Mouse (Mus musculus) Muller cell, postnatal 12 days (primary cell): ENCODE measurements around the gene Hoxd3.

Experiments
- DNase-seq: peaks from one replicate; pipeline ENCODE4 v3.0.0-alpha.2; 2015; ENCODE audit errors: inconsistent ontology term

Gene Hoxd3

GRCm38 (mm10) chr2:74740311-74741091, 28.8 kb downstream of the Hoxd3 start:
- no peak for DNase-seq

DNA sequence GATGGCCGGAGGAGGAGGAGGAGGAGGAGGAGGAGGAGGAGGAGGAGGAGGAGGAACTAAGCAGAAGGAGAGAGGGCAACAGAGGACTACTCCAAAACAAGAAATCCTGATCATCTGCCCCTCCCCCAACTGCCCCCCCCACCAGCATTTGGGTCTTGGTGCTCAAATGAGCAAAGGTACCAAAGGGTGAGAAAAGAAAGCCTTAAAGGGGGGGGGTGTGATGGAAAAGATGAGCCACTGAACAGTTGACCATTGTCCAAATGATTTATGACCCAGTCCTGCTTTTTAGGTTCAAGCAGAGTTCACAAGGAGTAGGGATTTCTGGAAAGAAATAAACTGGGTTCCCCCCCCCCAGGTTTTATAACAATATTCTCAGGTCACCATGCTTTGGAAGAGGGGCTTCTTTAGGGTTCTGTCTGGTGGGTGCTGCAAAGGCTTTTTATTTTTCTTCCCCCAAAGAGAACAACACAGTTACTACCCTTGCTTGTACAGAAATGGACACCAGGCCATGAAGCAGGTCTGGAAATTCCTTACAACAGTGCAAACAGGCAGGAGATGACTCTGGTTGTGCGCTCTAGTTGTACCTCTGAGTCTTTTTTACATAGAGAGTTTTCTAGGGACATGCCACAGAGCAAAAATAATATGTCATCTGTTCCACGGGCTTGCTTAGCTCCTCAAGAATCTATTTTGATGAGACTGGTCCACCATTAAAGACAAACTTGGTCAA, 29.7 kb downstream of the Hoxd3 start:
- no peak for DNase-seq

- DNase-seq, result no peak
Measured at GRCm38 (mm10) chr2:74741979-74742277, 30.2 kb downstream of the Hoxd3 start.

- no peak for DNase-seq
Measured at GRCm38 (mm10) chr2:74745540-74746297, 34.0 kb downstream of the Hoxd3 start.

- no peak for DNase-seq
Measured at GRCm38 (mm10) chr2:74746298-74746921, 34.7 kb downstream of the Hoxd3 start.

DNA sequence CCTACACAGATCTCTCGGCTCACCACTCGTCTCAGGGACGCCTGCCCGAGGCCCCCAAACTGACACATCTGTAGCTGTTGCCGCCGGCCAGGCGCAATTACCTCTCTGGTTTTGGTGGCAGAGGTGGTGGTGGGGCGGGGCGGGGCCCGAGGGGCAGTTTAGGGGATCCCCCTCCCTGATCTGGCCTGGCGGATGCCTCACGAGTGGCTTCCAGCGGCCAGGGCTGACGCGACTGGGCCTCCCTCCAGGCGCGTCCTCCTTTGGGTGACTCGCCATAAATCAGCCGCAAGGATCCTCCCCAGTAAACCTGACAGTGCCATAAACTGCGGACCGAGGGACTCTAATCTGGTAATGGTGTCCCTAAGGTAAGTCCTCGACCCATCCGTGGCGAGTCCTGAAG, 35.3 kb downstream of the Hoxd3 start:
- DNase-seq, result no peak

- DNase-seq, result no peak
Measured at GRCm38 (mm10) chr2:74747661-74748141, 36.0 kb downstream of the Hoxd3 start.

DNA sequence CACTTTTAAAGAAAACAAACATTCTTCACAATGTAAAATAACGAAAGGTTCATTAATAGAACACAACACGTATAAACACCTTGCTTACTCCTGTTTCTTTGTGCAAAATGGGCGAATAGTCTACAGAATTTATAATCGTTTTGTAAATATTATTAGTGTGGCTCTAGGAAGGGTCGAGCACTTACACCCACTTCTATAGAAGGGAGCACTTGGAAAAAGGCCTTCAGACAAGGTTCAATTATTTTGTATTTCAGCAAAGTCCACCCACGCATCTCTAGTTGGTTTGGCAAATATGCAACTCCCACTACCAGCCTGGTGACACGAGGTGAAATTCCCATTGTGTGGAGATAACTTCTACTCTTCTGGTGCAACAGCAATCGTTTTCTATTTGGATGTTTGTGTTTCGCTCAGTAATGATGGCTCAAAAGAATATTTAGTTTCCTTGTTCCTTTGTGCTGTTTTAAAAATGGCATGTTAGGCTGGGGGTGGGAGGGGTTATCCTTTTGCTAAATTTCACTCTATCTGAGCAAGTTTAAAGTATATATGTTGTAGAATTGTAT, 36.8 kb downstream of the Hoxd3 start:
- no peak for DNase-seq

- no peak for DNase-seq
Measured at GRCm38 (mm10) chr2:74749337-74750121, 37.8 kb downstream of the Hoxd3 start.

GRCm38 (mm10) chr2:74750731-74751250, 39.1 kb downstream of the Hoxd3 start:
- DNase-seq, result no peak

- no peak for DNase-seq
Measured at GRCm38 (mm10) chr2:74751861-74752260, 40.1 kb downstream of the Hoxd3 start.

DNA sequence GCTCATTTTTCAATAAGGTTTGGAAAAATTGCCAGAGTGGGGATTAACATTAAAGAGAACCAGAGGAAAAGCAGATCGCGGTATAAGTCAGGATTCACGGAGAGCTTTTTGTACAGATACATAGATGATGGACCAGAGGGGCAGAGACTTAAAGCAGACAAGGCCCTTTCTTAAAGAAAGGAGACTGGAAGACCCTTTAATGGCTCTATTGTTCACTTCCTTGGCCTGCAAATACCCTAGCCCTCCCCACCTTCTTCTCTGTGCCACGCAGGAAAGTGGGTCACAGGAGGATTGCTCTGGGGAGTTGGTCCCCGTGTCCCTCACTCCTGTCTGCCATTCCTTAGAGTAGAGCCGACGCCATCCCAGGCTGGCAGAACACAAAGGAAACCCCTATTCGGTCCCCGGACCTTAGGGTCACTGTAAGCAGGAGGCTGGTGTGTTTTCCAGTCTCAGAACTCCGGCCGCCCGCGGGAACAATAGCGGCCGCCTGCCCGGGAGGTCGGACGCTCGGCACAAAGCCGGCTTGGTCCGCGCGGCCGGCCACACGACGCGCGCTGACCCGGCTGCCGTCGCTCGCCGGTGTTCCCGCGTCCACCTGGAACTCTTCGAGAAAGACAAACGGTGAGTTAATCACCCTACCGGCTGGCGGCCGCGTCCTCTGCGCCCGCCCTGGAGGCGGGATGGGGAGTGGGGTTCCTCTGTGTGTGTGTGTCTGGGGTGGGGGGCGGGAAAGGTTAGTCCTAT, 40.9 kb downstream of the Hoxd3 start:
- DNase-seq, result no peak

DNA sequence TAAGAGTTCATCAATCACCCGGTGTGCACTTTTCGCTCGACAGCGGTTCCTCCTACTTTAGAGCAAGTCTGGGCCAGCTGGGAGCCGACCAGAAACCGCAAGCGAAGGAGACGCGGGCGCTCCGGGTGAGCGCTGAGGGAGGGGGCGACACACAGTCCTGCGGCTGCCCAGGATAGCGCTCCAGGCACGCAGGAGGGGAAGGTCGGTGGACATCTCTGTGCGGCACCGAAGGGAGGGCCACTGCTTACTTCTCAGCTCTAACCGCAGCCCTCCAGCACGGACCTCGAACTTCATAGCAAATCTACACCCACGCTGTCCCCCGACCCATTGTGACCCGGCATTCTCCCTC, 41.4 kb downstream of the Hoxd3 start:
- no peak for DNase-seq

GRCm38 (mm10) chr2:74753711-74754110, 42.0 kb downstream of the Hoxd3 start:
- DNase-seq, result no peak

DNA sequence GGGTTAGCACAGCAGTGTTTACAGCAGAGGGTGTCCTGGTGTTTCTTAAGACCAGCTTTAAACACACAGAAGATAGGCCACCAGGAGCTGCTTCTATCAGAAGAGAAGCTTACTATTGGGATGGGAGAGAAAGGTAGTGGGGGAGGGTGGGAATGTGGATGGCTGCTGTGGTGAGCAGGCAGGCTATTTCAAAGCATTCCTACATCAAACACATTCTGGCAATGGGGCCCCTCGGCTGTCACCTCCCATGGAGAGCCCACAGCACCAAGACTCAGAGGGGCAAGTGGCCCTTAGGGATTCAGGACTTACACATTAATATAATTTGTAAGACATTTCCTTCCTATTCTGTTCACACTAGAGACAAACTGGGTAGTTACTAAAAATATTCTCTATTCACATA, 48.4 kb downstream of the Hoxd3 start:
- DNase-seq, result no peak

- no peak for DNase-seq
Measured at GRCm38 (mm10) chr2:74761941-74762340, 50.2 kb downstream of the Hoxd3 start.

- DNase-seq, result no peak
Measured at GRCm38 (mm10) chr2:74762522-74763244, 51.0 kb downstream of the Hoxd3 start, which contains the start of gene Hoxd1. TSS of gene Hoxd1 (plus strand) at chr2:74762980.

DNA sequence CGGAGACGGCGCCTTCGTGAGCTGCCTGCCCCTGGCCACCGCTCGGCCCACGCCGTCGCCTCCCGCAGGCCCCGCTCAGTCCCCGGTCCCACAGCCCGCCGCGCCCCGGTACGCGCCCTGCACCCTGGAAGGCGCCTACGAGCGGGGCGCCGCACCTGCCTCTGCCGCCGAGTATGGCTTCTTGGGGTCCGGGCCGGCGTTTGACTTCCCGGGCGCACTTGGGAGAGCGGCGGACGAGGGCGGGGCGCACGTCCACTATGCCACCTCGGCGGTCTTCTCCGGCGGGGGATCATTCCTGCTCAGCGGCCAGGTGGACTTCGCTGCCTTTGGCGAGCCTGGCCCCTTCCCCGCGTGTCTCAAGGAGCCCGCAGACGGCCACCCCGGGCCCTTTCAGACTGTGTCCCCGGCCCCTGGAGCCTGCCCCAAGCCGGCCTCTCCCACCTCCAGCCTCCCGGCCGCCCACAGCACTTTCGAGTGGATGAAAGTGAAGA, 51.6 kb downstream of the Hoxd3 start:
- no peak for DNase-seq

DNA sequence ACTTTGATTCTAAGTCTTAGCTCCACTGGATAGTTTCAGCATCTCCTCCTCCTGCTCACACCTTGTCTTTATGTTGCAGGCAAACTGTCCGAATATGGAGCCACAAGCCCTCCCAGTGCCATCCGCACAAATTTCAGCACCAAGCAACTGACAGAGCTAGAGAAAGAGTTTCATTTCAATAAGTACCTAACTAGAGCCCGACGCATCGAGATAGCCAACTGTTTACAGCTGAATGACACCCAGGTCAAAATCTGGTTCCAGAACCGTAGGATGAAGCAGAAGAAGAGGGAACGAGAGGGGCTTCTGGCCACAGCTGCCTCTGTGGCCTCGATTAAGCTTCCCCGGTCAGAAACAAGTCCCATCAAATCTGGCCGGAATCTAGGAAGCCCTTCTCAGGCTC, 52.2 kb downstream of the Hoxd3 start:
- DNase-seq, result no peak
